Mouse (Mus musculus): Measurements from ENCODE around the gene Gm45194. TPM values are rescaled to one million over a fixed set of nuclear protein-coding genes. Genes with fewer than 3 reads are reported as not detected.
A peak's percentile ranks its signal among the peaks of the same experiment; 100 is the strongest.

Gm45194 gene
- polyA plus RNA-seq (2015; fragmentation: Nextera tagmentation; extraction: Ambion mirVana): 0.39 and 0.46 TPM in 2 replicates

DNA sequence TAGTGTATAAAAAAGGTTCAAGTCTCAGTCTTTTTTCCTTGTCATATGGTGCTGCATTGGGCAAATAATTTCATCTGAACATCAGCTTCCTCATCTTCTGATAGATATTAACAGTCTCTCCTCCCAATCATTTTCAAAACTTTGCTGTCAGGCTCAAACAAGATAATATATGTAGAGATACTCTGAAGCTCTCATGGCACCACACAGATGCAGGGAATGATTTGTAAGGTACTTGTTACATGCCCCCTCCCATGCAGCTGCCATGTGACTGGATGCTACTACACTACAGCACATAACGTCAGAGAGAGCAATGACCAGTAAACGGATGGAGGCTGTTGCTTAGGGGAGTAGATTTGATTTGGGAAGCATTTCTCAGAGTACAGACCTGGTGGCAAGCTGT lies at the start of gene Gm45194:
Gene Gm45194, plus strand, starts transcription at position 301 of the 400 bp plus-strand sequence.
- Histone ChIP-seq H3K4me1 (no peaks in the 10 kb centered on the region), H3K4me3 (no peak within 1 kb of the TSS), H3K36me3 (no peaks in the 10 kb centered on the region), H3K9ac (no peak within 1 kb of the TSS), H3K9me3 (no peaks in the 10 kb centered on the region), H3K27me3 (peaks cover 24% of the 10 kb centered on the region), H3K4me2 (no peak within 1 kb of the TSS), H3K27ac (no peak within 1 kb of the TSS)
- no peak for ATAC-seq (ENCODE audit: insufficient number of reproducible peaks, insufficient read depth, low FRiP score, low TSS enrichment, low read depth)
- WGBS: 30% methylated on average over 2 of the region's 2 CpGs

DNA sequence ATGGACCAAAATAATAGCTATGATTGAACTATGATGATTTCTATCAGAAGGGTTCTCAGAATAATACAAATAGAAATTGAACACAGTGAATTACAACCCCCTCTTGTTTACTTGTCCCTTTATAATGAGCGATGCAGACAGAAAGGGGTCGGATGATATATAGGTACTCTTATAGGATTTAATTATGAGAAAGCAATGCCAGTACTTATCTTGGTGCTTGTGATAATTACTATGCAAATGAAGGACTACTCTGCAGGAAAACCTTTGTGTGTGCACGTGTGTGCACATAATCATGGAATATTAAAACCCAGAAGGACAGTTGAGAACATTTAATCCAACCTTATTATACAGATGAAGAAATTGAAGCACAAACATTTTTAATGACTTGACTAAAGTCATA lies 35.3 kb upstream of the Gm45194 start:
- Histone ChIP-seq H3K9me3 (no peaks in the 10 kb centered on the region), H3K27me3 (no peaks in the 10 kb centered on the region), H3K27ac (no peak overlapping the region), H3K9ac (no peak overlapping the region), H3K4me1 (no peaks in the 10 kb centered on the region), H3K36me3 (no peaks in the 10 kb centered on the region), H3K4me3 (no peak overlapping the region), H3K4me2 (no peak overlapping the region)
- ATAC-seq (ENCODE audit: insufficient number of reproducible peaks, insufficient read depth, low FRiP score, low TSS enrichment, low read depth): no peak
- WGBS: 66% methylated on average over 3 of the region's 3 CpGs

DNA sequence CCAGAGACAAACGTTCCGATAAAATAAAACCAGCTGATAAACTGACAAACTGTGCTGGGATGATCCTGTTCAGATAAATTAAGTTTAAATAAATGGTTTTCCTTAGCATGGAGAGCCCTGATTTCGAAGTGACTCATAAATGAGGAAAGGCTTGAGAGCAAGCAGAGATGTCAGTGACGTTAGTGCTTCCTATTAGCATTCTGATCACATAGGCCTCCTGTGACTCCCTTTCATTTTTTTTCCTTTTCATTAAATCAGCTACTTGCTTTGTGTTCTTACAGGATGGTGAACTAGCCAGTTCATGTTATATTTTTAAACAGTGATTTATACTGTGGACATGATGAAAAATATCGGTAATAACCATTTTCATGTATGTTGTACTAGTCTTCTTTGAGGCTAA lies 9.9 kb upstream of the Gm45194 start:
- no peak for ATAC-seq (ENCODE audit: insufficient number of reproducible peaks, insufficient read depth, low FRiP score, low TSS enrichment, low read depth)
- no peaks in the 10 kb centered on the region for H3K4me1 ChIP-seq
- H3K9ac ChIP-seq: no peak overlapping the region
- no peaks in the 10 kb centered on the region for H3K27me3 ChIP-seq
- no peak overlapping the region for H3K4me2 ChIP-seq
- no peak overlapping the region for H3K27ac ChIP-seq
- H3K36me3 ChIP-seq: no peaks in the 10 kb centered on the region
- WGBS: 77% methylated on average over 5 of the region's 5 CpGs
- H3K4me3 ChIP-seq: no peak overlapping the region
- H3K9me3 ChIP-seq: no peaks in the 10 kb centered on the region

DNA sequence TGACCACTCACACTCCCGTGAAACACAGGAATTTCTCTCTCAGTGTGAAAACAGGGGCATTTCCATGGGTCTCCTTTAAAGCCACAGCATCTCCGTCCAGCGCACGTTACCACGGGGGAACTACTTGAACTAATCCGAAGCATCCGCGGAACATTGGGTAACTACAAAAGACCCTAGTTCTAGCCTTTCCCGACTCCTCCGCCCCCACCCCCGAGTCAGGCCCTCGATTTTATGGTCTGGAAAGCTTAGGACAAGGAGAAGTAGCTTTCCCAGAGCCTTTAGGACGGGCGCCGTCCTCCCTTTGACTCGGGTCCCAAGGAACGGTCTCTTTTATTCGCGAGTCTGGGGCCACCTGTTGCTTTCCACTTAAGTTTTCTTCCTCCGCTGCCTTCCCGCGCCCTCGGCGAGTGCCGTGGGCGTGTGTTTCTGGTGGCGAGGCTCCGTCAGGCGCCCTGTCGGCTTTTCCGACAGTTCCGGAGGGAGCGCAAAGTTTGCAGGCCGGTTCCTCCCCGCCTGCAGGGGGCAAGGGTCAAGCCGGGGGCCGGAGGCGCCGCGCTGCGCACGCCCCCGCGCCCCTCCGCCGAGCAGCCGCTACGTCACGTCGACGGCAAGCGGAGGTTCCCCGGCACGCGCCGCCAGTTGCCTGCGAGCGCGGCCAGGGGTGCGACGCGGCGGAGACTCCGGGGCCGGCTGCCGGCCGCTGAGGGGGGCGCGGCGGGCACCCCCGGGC lies 3.3 kb downstream of the Gm45194 start:
- ATAC-seq (ENCODE audit: insufficient number of reproducible peaks, insufficient read depth, low FRiP score, low TSS enrichment, low read depth): no peak
- WGBS: 22% methylated on average over 54 of the region's 71 CpGs
- Histone ChIP-seq H3K9me3 (no peaks in the 10 kb centered on the region), H3K4me1 (no peaks in the 10 kb centered on the region), H3K27ac (no peak overlapping the region), H3K4me2 (peak overlapping the region; percentile 71), H3K9ac (peak overlapping the region; percentile 36; the same call in 1 of the 2 replicates), H3K27me3 (peaks cover 24% of the 10 kb centered on the region), H3K4me3 (peak overlapping the region; percentile 46), H3K36me3 (no peaks in the 10 kb centered on the region)

DNA sequence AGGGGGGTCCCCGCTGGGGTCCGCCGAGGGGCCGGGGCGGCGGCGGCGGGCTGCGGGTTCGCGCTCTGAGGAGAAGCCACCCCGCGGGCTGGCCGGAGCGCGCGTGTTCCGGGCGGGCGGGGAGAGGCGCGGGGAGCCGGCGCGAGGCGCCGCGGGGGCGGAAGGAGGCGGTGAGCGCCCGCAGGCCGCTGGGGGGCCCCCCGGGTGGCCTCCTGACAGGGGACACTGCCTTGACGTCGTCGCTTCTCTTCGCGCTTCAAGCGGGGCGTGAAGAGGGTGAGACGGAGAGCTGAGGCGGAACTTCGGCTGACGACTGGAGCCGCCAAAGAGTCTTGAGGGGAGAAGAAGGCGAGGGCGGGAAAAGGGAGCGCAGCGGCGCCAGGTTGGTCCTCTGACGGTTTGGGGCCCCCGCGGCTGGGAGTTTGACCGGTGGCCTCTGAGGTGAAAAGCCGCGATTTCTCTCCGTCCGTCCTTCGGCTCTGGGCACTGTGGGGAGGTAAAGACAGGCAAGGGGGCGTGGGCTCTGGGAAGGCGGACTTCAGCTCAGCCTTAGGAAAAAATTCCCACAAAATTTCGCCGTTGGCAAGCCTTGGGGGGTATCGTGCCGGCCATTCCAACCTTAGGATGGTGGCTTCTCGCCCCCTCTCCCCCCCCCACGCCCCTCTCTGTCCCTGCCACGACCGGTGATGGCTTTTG lies 4.0 kb downstream of the Gm45194 start:
- peak overlapping the region; percentile 46 for H3K4me3 ChIP-seq
- peaks cover 24% of the 10 kb centered on the region for H3K27me3 ChIP-seq
- H3K9ac ChIP-seq: peak overlapping the region; percentile 36; the same call in 1 of the 2 replicates
- WGBS: 33% methylated on average over 69 of the region's 70 CpGs
- H3K27ac ChIP-seq: no peak overlapping the region
- no peaks in the 10 kb centered on the region for H3K9me3 ChIP-seq
- H3K36me3 ChIP-seq: no peaks in the 10 kb centered on the region
- no peaks in the 10 kb centered on the region for H3K4me1 ChIP-seq
- no peak; the same call in 1 of the 2 replicates for ATAC-seq (ENCODE audit: insufficient number of reproducible peaks, insufficient read depth, low FRiP score, low TSS enrichment, low read depth)
- H3K4me2 ChIP-seq: peak overlapping the region; percentile 71

DNA sequence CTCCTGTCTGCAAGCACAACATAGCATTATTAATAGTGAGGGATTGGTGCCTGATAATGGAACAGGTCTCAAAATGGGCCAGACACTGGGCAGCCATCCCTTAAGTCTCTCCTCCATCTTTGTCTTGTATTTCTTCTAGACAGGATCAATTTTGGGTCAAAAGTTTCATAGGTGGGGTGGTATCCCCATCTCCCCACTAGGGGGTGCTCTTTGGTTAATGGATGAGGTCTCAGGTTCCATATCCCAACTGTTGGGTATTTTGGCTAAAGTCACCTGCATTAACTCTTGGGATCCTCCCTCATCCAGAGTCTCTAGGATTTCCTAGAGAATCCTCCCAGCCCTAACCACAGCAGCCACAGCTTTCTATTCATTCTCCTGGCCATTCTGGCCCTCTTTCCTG lies 26.2 kb downstream of the Gm45194 start:
- Histone ChIP-seq H3K4me1 (no peaks in the 10 kb centered on the region), H3K9ac (no peak overlapping the region), H3K4me3 (no peak overlapping the region), H3K9me3 (no peaks in the 10 kb centered on the region), H3K27ac (no peak overlapping the region), H3K27me3 (no peaks in the 10 kb centered on the region), H3K4me2 (no peak overlapping the region), H3K36me3 (no peaks in the 10 kb centered on the region)
- ATAC-seq (ENCODE audit: insufficient number of reproducible peaks, insufficient read depth, low FRiP score, low TSS enrichment, low read depth): no peak

DNA sequence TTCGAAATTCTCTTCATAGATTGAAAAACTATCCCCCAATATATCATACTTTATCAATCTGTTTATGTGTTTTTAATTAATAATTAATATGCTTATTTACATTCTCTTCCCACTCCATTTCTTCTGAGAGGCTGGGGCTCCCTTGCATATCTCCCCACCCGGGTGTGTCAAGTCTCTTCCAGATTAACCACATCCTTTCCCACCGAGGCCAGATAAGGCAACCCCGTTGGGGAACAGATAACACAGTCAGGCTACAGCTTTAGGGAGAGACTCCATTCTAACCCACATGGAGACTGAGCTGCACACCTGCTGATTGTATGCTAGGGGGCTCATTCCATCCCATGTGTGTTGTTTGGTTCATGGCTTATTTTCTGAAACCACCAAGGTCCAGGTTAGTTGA lies 69.7 kb downstream of the Gm45194 start:
- H3K27ac ChIP-seq: no peak overlapping the region
- H3K9me3 ChIP-seq: no peaks in the 10 kb centered on the region
- no peaks in the 10 kb centered on the region for H3K27me3 ChIP-seq
- no peaks in the 10 kb centered on the region for H3K4me1 ChIP-seq
- 76% methylated on average over 4 of the region's 4 CpGs for WGBS
- H3K4me3 ChIP-seq: no peak overlapping the region
- no peak for ATAC-seq (ENCODE audit: insufficient number of reproducible peaks, insufficient read depth, low FRiP score, low TSS enrichment, low read depth)
- H3K36me3 ChIP-seq: no peaks in the 10 kb centered on the region
- no peak overlapping the region for H3K9ac ChIP-seq
- H3K4me2 ChIP-seq: no peak overlapping the region

DNA sequence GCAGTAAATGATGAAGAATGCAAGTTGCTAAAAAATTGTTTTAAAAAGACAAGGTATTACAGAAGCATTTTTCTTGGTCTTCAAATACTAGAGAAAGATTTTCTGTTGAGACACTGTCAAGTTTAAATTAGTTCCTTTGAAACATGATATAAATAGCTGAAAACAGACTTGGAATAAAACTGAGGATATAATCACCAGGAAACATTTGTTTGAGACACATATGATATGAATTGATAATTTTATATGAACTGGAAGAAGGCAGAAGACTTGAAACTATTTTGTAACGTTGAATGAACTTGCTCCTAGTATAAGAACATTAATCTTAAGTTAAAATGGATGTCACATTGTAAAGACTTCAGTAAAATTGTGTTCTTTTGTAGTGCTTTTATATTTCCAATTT lies 108.5 kb downstream of the Gm45194 start:
- Histone ChIP-seq H3K4me2 (no peak overlapping the region), H3K9me3 (no peaks in the 10 kb centered on the region), H3K27ac (no peak overlapping the region), H3K36me3 (no peaks in the 10 kb centered on the region), H3K4me1 (no peaks in the 10 kb centered on the region), H3K4me3 (no peak overlapping the region), H3K27me3 (no peaks in the 10 kb centered on the region), H3K9ac (no peak overlapping the region)
- 30% methylated on average over 1 of the region's 1 CpGs for WGBS
- no peak for ATAC-seq (ENCODE audit: insufficient number of reproducible peaks, insufficient read depth, low FRiP score, low TSS enrichment, low read depth)

DNA sequence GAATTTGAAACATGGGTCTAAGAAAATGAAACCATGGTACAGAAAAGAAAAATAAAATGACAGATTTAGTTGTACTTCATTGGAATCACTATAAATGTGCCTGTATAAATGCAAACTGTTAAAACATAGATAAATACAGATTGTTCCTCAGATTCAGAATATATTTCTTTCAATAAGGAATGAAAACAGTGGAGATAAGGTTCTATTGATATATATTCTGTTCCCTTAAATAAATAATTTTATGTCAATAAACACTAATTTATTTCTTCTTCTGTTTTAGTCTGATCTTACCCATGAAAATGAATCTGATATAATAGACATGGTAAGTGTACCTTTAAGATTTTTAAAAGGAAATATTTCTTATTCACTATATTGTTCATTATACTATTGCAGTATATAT lies 119.5 kb downstream of the Gm45194 start, which contains the start of gene Tex16:
Gene Tex16, plus strand, starts transcription at position 301 of the 400 bp plus-strand sequence.
- no peak within 1 kb of the TSS for H3K9ac ChIP-seq
- no peaks in the 10 kb centered on the region for H3K9me3 ChIP-seq
- H3K4me2 ChIP-seq: no peak within 1 kb of the TSS
- no peaks in the 10 kb centered on the region for H3K36me3 ChIP-seq
- no peak for ATAC-seq (ENCODE audit: insufficient number of reproducible peaks, insufficient read depth, low FRiP score, low TSS enrichment, low read depth)
- H3K4me3 ChIP-seq: no peak within 1 kb of the TSS
- H3K27ac ChIP-seq: no peak within 1 kb of the TSS
- no peaks in the 10 kb centered on the region for H3K4me1 ChIP-seq
- no peaks in the 10 kb centered on the region for H3K27me3 ChIP-seq

DNA sequence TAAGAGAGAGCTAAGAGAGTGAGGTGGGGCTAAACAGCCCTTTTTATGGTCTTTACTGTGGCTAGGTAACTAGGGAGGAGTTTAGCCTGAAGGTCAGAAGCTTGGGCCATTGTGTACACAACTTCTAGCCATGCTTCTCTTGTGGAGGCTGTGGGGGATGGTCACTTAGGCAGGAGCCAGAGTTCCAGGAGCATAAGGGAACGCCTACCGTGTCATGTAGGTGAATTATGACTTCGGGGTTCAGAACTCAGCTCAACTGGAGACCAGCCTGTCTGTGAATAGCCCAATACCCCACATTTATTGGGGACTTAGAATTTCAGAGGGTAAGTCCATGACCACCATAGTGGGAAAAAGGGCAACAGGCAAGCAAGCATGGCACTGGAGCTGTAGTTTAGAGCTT lies 347.6 kb downstream of the Gm45194 start, which contains the start of gene 4933403O08Rik:
Gene 4933403O08Rik, plus strand, starts transcription at position 301 of the 400 bp plus-strand sequence.
- Histone ChIP-seq H3K27me3 (no peaks in the 10 kb centered on the region), H3K27ac (no peak within 1 kb of the TSS), H3K9me3 (no peaks in the 10 kb centered on the region), H3K4me3 (no peak within 1 kb of the TSS), H3K9ac (no peak within 1 kb of the TSS), H3K4me1 (no peaks in the 10 kb centered on the region), H3K4me2 (no peak within 1 kb of the TSS), H3K36me3 (no peaks in the 10 kb centered on the region)
- WGBS: 83% methylated on average over 3 of the region's 3 CpGs
- no peak for ATAC-seq (ENCODE audit: insufficient number of reproducible peaks, insufficient read depth, low FRiP score, low TSS enrichment, low read depth)

DNA sequence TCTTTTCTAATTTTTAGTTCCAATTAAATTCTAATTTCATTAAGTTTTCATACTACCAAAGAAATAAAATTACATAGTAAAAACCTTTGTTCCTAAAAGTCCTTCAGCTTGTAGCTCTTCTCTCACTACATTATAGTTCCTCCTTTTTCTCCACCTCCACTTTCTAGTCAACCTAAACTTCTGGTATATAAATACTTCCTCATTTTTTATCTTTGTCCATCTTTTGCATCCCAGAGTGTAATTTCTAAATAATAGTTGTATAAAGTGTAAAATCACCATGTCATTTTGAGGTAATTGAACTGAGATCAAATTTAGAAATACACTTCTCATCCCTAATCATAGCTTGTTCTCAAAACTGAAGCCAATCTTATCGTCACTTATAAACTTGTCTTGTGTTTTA lies 351.7 kb downstream of the Gm45194 start:
- WGBS: 74% methylated on average over 1 of the region's 1 CpGs

DNA sequence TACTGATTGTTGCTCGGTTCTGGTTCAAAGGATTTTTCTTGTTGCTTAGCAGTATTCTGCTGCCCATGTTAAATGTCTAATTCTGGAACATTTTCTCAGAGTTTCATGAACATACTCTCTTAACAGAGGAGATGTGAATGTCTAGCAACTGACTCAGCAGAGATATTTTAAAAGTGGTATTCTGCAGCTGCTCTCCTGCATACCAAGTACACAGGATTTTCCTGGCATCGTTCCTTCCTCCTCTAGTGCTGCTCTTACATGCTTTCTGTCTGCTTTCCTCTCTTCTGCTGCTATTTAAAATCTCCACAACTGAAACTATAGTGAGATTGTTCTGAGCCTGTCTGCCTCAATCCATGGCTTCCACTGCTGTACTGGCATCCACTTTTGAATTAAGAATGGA lies 364.3 kb downstream of the Gm45194 start:
- Histone ChIP-seq H3K27ac (no peak overlapping the region), H3K9ac (no peak overlapping the region), H3K36me3 (no peaks in the 10 kb centered on the region), H3K27me3 (no peaks in the 10 kb centered on the region), H3K4me1 (no peaks in the 10 kb centered on the region), H3K4me2 (no peak overlapping the region), H3K9me3 (no peaks in the 10 kb centered on the region), H3K4me3 (no peak overlapping the region)
- ATAC-seq (ENCODE audit: insufficient number of reproducible peaks, insufficient read depth, low FRiP score, low TSS enrichment, low read depth): no peak
- WGBS: 83% methylated on average over 2 of the region's 2 CpGs

More for the DNA sequence above, 351.7 kb downstream of the Gm45194 start:
- Histone ChIP-seq H3K36me3 (no peaks in the 10 kb centered on the region), H3K4me1 (no peaks in the 10 kb centered on the region), H3K9ac (no peak overlapping the region), H3K27ac (no peak overlapping the region), H3K9me3 (no peaks in the 10 kb centered on the region), H3K27me3 (no peaks in the 10 kb centered on the region), H3K4me3 (no peak overlapping the region), H3K4me2 (no peak overlapping the region)
- no peak for ATAC-seq (ENCODE audit: insufficient number of reproducible peaks, insufficient read depth, low FRiP score, low TSS enrichment, low read depth)

Measured in embryonic facial prominence, embryonic 13.5 days (tissue).